Mouse (Mus musculus) forebrain, embryonic 12.5 days (tissue): ENCODE results near the gene Mip. TPM values are rescaled to one million over a fixed set of nuclear protein-coding genes. Genes with fewer than 3 reads are reported as not detected.
A peak's percentile ranks its signal among the peaks of the same experiment; 100 is the strongest.
"Not testable (repeated sequence)": the region's sequence is repeated elsewhere in the genome, so short reads cannot be mapped to it uniquely, and the experiment has no call there.

Source experiments
- ATAC-seq: fragments of 200-750 bp; cut with Nextera tagmentation; 2 replicates; pipeline ENCODE4 v1.8.0; 2017; ENCODE audit warnings: moderate TSS enrichment; ENCODE audit not compliant: low FRiP score
- H3K27ac ChIP-seq: fragments of 300-500 bp; sonication (generic); 2 replicates; pipeline ENCODE4 v1.5.1; 2016; ENCODE audit warnings: mild to moderate bottlenecking
- H3K27me3 ChIP-seq: fragments of 300-500 bp; sonication (generic); 2 replicates; pipeline ENCODE4 v1.6.1; 2016; ENCODE audit warnings: mild to moderate bottlenecking
- H3K36me3 ChIP-seq: fragments of 300-500 bp; sonication (generic); replicated peaks from 2 replicates; pipeline ENCODE4 v1.6.1; 2016; ENCODE audit warnings: mild to moderate bottlenecking
- H3K4me1 ChIP-seq: fragments of 300-500 bp; sonication (generic); 2 replicates; pipeline ENCODE4 v1.6.1; 2016
- H3K4me2 ChIP-seq: fragments of 300-500 bp; sonication (generic); 2 replicates; pipeline ENCODE4 v1.6.1; 2016; ENCODE audit warnings: mild to moderate bottlenecking, moderate library complexity
- H3K4me3 ChIP-seq: fragments of 300-500 bp; sonication (generic); replicated peaks from 2 replicates; pipeline ENCODE4 v1.5.1; 2016; ENCODE audit warnings: mild to moderate bottlenecking
- H3K9ac ChIP-seq: fragments of 300-500 bp; sonication (generic); 2 replicates; pipeline ENCODE4 v1.6.1; 2016; ENCODE audit warnings: mild to moderate bottlenecking
- H3K9me3 ChIP-seq: fragments of 300-500 bp; sonication (generic); 2 replicates; pipeline ENCODE4 v1.6.1; 2016
- WGBS: fragments of 180-500 bp; shearing (Covaris S2); methylation state at CpG from one replicate; pipeline ENCODE4 v1.1.7; 2016; 5-methylcytosine and 5-hydroxymethylcytosine counted together
- polyA plus RNA-seq: library from polyadenylated mRNA; unstranded; fragments of >200 nt; fragmentation: Nextera tagmentation; extraction: Ambion mirVana; gene quantifications from 2 replicates; pipeline ENCODE4 v1.2.1, GENCODE M21; 2016

The Mip gene
- polyA plus RNA-seq, 1 experiment from 2014 or later: 0.42 TPM

DNA sequence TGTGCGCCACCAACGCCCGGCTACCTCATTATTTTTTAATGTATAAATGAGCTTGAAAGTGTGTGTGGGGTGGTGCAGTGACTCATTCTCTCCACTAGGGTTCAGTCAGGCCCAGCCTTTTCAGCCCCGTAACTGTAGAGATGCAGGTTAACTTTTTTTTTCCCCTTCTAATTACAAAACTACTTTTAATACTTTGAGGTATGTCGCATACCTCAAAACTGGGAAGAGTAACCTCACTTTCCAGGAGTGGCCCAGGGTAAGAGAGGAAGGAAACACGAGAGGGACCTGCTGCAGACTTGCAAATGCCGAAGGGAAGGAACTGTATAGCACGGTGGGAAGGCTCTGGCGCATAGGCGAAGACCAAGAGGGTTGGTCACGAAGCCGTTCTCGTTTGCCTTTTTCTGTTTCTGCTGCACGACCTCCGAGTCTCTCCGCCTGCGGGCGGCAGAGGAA is 12.7 kb upstream of the Mip start:
- WGBS: 3% methylated on average over 18 of the region's 18 CpGs
- H3K27ac ChIP-seq: no peak overlapping the region
- ATAC-seq: no peak
- 0 out of 2 replicates have a peak, but pooled peaks cover 8% of the 10 kb centered on the region for H3K36me3 ChIP-seq
- peak overlapping the region; percentile 49 for H3K4me2 ChIP-seq
- H3K4me1 ChIP-seq: peaks cover 14% of the 10 kb centered on the region
- H3K9me3 ChIP-seq: no peaks in the 10 kb centered on the region
- H3K4me3 ChIP-seq: peak overlapping the region; percentile 24
- H3K9ac ChIP-seq: peak overlapping the region; percentile 30; the same call in 1 of the 2 replicates
- H3K27me3 ChIP-seq: peaks cover 10% of the 10 kb centered on the region

DNA sequence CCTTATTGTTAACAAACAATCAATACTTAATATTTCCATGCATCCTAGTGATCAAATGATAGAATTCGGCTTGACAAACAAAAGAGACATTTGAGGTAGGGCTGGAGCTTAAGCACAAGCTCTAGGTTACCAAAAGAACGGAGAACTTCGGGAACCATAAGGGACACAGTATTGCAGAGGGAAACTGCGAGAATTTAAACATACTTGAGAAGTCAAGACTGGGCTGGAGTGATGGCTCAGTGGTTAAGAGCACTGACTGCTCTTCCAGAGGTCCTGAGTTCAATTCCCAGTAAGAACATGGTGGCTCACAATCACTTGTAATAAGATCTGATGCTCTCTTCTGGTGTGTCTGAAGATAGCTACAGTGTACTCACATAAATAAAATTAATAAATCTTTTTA is 11.5 kb upstream of the Mip start:
- not testable (repeated sequence) for H3K4me3 ChIP-seq, H3K27ac ChIP-seq, H3K4me2 ChIP-seq, ATAC-seq, H3K9me3 ChIP-seq, H3K9ac ChIP-seq, H3K36me3 ChIP-seq
- Histone ChIP-seq H3K27me3 (peaks cover 10% of the 10 kb centered on the region), H3K4me1 (peaks cover 14% of the 10 kb centered on the region)
- 90% methylated on average over 4 of the region's 4 CpGs for WGBS

DNA sequence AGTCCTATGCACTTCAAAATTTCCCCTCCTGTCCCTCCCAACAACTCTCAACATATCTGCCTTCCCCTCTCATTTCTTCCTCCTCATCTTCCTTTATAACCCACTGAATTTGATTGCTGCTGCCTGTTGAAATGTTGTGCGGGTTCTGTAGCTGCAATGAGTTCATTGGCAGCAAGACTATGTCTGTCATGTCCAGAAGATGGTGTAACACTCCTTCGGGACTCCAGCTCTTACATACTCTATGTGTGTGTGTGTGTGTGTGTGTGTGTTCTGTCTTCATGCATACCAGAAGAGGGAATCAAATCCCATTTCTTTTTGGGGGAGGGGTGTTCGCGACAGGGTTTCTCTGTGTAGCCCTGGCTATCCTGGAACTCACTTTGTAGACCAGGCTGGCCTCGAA is 10.7 kb upstream of the Mip start:
- Histone ChIP-seq H3K9ac (no peak overlapping the region), H3K4me1 (peaks cover 14% of the 10 kb centered on the region), H3K4me3 (no peak overlapping the region), H3K27ac (no peak overlapping the region), H3K27me3 (peaks cover 10% of the 10 kb centered on the region), H3K4me2 (no peak overlapping the region), H3K36me3 (no peaks in the 10 kb centered on the region), H3K9me3 (no peaks in the 10 kb centered on the region)
- ATAC-seq: no peak
- WGBS: 89% methylated on average over 5 of the region's 5 CpGs

DNA sequence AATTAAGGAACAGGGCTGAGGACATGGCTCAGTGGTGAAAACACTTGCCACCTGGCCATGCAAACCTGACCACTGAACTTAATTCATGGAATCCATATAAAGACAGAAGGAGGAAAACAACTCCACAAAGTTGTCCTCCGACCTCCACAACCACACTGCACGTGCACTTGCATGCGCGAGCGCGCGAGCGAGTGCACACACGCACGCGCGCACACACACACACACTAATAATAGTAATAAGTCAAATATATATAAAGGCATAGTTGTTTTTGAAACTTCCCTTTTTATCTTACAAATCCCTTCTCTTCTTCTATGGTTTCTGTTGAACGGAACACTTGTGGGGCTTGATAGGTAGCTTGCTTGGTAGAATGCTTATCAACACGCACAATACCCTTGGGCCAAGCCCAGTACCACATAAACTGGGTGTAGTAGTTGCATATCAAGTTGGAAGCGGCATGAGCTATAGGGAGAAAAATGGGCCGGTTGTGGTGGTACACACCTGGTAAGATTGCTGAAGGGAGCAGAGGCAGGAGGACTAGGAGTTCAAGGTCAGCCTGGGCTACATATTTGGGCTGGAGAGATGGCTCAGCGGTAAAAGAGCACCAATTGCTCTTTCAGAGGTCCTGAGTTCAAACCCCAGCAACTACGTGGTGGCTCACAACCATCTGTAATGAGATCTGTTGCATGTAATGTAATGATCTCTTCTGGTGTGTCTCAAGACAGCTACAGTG is 7.1 kb upstream of the Mip start:
- H3K36me3 ChIP-seq: no peaks in the 10 kb centered on the region
- no peak overlapping the region for H3K4me2 ChIP-seq
- no peak overlapping the region for H3K9ac ChIP-seq
- H3K27me3 ChIP-seq: peaks cover 3% of the 10 kb centered on the region; the same call in 1 of the 2 replicates
- H3K27ac ChIP-seq: no peak overlapping the region
- no peak for ATAC-seq
- no peaks in the 10 kb centered on the region for H3K4me1 ChIP-seq
- H3K9me3 ChIP-seq: no peaks in the 10 kb centered on the region
- 95% methylated on average over 18 of the region's 18 CpGs for WGBS
- no peak overlapping the region for H3K4me3 ChIP-seq

DNA sequence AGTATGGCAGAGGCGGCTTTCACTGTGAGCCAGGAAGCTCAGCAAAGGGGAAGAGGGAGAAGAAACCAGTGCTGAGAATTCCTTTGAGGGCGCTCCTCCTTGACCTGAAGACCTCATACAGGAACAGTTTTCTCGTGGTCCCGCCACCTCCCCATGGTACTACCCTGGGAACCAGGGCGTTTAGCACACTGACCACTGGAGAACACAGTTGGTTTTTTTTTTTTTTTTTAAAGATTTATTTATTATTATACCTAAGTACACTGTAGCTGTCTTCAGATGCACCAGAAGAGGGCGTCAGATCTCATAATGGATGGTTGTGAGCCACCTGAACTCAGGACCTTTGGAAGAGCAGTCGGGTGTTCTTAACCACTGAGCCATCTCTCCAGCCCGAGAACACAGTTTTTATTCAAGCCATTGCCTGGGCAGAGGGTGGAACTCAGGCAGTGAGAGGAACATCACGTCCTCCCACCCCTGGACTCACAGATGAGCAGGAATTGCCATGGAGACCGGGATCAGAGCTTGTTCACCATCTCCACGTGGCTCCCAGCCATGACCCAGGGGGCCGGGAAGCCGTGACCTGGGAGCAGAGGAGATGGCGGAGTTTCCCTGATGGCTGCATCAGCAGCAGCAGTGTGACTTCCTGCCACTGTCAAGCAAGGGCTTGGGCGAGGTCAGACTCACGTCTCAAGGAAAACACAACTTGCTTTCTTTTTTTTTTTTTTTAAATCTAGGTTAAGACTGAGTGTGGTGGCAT is 3.9 kb upstream of the Mip start:
- Histone ChIP-seq H3K27ac (no peak overlapping the region), H3K4me1 (peaks cover 16% of the 10 kb centered on the region), H3K27me3 (peaks cover 6% of the 10 kb centered on the region), H3K36me3 (no peaks in the 10 kb centered on the region), H3K9me3 (no peaks in the 10 kb centered on the region), H3K9ac (no peak overlapping the region), H3K4me2 (no peak overlapping the region), H3K4me3 (no peak overlapping the region)
- WGBS: 75% methylated on average over 16 of the region's 16 CpGs
- no peak for ATAC-seq

DNA sequence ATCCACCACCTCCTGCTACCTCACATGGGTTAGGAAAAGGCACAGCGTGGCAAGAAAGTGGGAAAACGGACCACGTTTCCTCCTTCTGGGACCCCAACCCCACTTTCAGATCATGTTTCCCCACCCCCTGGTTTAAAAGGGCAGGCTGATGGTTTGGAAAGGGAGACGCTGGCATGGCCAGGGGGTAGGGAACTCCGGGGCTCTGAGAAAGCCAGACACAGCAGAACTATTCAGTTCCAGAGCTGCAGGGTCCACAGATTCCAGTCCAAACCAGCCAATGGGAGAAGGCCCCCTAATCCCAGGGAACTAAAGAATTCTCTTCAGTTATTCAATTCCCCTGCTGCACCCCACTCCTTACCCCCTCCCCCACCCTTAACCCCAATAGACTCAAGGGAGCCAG is 574 bp upstream of the Mip start:
- Histone ChIP-seq H3K4me2 (no peak overlapping the region), H3K4me3 (no peak overlapping the region), H3K27me3 (peaks cover 6% of the 10 kb centered on the region), H3K9ac (no peak overlapping the region), H3K4me1 (peaks cover 16% of the 10 kb centered on the region), H3K9me3 (no peaks in the 10 kb centered on the region), H3K36me3 (no peaks in the 10 kb centered on the region), H3K27ac (0 out of 2 replicates have a peak overlapping the region, but pooled peaks have one; percentile 0)
- 36% methylated on average over 5 of the region's 5 CpGs for WGBS
- ATAC-seq: no peak

DNA sequence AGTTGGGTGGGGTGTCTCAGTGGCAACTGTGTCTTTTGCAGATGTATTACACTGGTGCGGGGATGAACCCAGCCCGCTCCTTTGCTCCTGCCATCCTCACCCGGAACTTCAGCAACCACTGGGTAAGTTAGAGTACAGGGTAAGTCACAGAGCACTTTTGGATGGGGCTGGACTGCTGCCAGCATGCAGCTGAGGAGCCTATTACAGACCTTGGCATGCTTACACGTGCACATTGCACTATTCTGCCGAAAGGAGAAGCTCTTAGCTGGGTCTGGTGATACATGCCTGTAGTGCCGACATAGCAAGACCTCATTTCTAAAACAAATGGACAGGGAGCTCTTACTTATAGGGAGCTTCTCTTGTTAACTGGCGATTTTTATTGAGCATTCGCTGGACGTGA is 2.0 kb downstream of the Mip start:
- Histone ChIP-seq H3K4me2 (no peak overlapping the region), H3K9ac (no peak overlapping the region), H3K9me3 (no peaks in the 10 kb centered on the region), H3K36me3 (no peaks in the 10 kb centered on the region), H3K4me1 (peaks cover 27% of the 10 kb centered on the region), H3K27ac (no peak overlapping the region), H3K4me3 (no peak overlapping the region), H3K27me3 (peaks cover 6% of the 10 kb centered on the region)
- ATAC-seq: no peak
- WGBS: 87% methylated on average over 9 of the region's 9 CpGs

DNA sequence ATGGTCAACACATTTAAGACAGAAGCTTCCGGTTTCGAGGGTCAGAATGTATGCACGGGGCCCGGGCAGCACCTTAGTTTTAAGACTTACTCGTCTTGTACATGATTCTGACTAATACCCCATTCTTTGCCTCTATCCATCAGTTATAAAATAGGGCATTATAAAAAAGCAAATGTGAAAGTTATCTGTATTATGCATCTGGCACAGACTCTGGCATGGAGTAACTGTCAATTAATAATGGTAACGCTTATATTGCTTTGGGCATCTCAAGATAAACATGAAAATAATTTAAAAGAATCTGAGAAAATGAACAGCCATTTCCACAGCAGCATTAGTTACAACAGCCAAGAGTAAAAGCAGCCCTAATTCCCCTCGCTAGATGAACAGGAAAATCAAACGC is 2.4 kb downstream of the Mip start:
- H3K27ac ChIP-seq: no peak overlapping the region
- H3K9me3 ChIP-seq: no peaks in the 10 kb centered on the region
- no peak for ATAC-seq
- peaks cover 31% of the 10 kb centered on the region for H3K4me1 ChIP-seq
- H3K4me2 ChIP-seq: no peak overlapping the region
- H3K4me3 ChIP-seq: no peak overlapping the region
- WGBS: 93% methylated on average over 8 of the region's 8 CpGs
- peaks cover 6% of the 10 kb centered on the region for H3K27me3 ChIP-seq
- H3K36me3 ChIP-seq: no peaks in the 10 kb centered on the region
- no peak overlapping the region for H3K9ac ChIP-seq

DNA sequence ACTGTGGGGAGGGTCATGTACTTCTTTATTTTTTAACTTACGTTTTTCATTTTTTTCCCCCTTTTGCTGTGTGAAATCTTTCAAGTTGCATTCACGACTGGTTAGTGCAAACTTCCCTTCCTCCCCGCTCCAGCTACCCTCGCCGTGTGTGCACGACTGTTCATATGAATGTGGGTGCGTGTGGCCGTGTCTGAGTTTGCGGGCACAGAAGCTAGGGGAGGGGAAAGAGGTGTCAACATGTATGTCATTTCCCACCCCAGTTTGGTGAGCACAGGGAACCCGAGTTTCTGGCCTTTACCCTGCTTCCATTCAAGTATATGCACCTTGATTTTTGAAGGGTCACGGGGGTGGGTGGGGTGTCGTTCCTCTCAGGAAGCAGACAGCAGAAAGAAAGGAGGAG is 4.9 kb downstream of the Mip start:
- 85% methylated on average over 12 of the region's 12 CpGs for WGBS
- H3K4me3 ChIP-seq: no peak overlapping the region
- H3K27me3 ChIP-seq: peaks cover 2% of the 10 kb centered on the region
- no peak overlapping the region for H3K9ac ChIP-seq
- H3K4me2 ChIP-seq: no peak overlapping the region; the same call in 1 of the 2 replicates
- peaks cover 22% of the 10 kb centered on the region for H3K4me1 ChIP-seq
- H3K36me3 ChIP-seq: 0 out of 2 replicates have a peak, but pooled peaks cover 2% of the 10 kb centered on the region
- ATAC-seq: no peak
- H3K9me3 ChIP-seq: no peaks in the 10 kb centered on the region
- 0 out of 2 replicates have a peak overlapping the region, but pooled peaks have one; percentile 8 for H3K27ac ChIP-seq

DNA sequence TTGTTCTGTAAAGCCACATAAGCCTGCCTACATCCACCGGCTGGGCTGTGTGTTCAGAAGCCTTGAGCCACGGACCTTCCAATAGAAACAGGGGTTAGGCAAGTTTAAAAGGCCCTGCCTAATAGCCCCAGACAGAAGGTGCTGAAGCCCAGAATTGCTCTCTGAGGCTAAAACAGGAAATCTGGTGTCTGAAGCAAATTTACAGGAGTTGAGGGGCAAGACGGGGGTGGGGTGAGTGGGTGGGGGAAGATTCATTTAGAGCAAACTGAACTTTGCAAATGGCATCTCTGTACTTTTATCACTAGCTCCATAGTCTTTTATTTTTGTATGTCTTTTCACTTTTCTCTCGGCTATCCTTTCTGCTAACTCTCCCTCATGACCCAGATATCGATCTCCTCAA is 5.5 kb downstream of the Mip start:
- Histone ChIP-seq H3K4me3 (peak overlapping the region; percentile 81), H3K9me3 (no peaks in the 10 kb centered on the region), H3K27ac (peak overlapping the region; percentile 96), H3K4me1 (peaks cover 21% of the 10 kb centered on the region), H3K36me3 (0 out of 2 replicates have a peak, but pooled peaks cover 2% of the 10 kb centered on the region), H3K27me3 (peaks cover under 1% of the 10 kb centered on the region), H3K4me2 (peak overlapping the region; percentile 66), H3K9ac (peak overlapping the region; percentile 82)
- ATAC-seq: no peak
- WGBS: 22% methylated on average over 5 of the region's 5 CpGs

DNA sequence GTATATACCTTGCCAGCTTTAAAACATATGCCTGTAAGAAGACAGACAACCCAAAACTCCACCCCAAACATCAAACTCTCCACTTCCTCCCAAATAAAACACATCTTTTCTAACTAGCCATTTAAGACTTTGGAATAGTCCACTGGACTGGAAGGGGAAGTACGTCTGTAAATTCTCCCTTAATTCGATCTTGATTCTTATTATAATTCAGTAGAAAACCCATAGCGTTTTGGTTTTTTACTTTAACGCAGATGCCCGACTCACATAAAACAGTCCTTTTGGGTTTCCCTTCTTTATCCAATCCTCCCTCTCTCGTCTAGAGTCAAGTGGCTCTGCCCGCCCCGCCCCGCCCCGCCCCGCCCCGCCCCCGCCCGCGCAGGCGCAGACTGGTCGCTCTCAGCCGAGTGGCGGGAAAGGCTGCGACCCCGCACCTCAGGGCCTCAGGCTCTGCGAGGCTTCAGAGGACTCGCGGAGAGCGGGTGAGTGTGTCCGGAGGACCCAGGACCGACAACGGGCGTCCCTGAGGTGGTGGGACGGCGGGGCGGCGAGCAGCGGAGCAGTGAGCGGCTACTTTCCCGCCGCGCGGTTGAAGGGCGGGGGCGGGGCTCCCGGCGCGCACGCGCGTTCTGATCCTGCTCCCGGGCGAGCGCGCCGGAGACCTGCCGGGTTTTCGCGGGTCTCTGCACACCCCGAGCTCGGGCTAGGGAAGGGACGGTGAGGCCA is 6.2 kb downstream of the Mip start, which contains the start of gene Timeless:
TSS of gene Timeless (plus strand) at position 369 of the 723 bp plus-strand sequence.
- Histone ChIP-seq H3K4me3 (peak within 1 kb of the TSS; percentile 81), H3K4me2 (peak within 1 kb of the TSS; percentile 66), H3K27me3 (no peaks in the 10 kb centered on the region), H3K36me3 (0 out of 2 replicates have a peak, but pooled peaks cover 2% of the 10 kb centered on the region), H3K4me1 (peaks cover 24% of the 10 kb centered on the region), H3K9ac (peak within 1 kb of the TSS; percentile 82), H3K9me3 (no peaks in the 10 kb centered on the region), H3K27ac (peak within 1 kb of the TSS; percentile 96)
- peak; percentile 93 for ATAC-seq
- WGBS: under 1% methylated on average over 54 of the region's 58 CpGs
